Mouse (Mus musculus): Measurements from ENCODE around the gene Stx16. TPM values are rescaled to one million over a fixed set of nuclear protein-coding genes. Genes with fewer than 3 reads are reported as not detected.

Gene Stx16
- polyA plus RNA-seq, 1 experiment from 2014 or later: 11.2 TPM

GRCm38 (mm10) chr2:174081833-174082232 lies 5.7 kb downstream of the Stx16 start:
- Histone ChIP-seq H3K9me3 (no peaks in the 10 kb centered on the region), H3K4me1 (peaks cover 31% of the 10 kb centered on the region), H3K27ac (replicated peaks) (no peak overlapping the region), H3K27me3 (replicated peaks; ENCODE audit: low read depth, poor library complexity, severe bottlenecking) (no peaks in the 10 kb centered on the region), H3K36me3 (replicated peaks) (peaks cover 12% of the 10 kb centered on the region), H3K4me3 (no peak overlapping the region)
- DNase-seq (ENCODE audit: low spot score): no peak
- WGBS: 87% methylated on average over 5 of the region's 5 CpGs

DNA sequence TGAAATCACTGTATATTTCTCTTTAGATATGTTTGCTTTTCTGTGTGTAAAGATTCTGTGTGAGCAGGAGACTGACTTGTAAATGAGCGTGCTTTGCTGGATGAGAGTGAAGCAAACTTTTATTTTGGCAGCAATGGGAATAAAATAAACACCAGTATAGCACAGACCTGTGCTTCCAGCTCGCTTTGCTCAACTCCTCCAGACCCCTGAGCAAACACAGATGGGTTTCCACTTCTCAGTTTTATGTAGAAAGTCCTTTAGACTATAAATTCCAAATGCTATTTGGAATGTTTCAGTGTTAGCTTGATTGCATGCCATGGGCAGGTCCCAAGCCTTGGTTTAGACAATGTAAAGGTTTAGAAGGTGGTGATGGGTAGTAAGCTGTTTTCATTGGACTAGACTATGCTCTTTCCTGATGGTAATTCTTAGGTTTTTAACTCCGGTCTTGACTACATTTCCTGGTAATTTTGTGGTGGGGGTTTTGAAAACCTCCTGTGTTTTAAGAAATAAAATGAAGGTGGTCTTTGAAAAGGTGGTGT lies 6.3 kb downstream of the Stx16 start:
- no peak for DNase-seq (ENCODE audit: low spot score)
- WGBS: 78% methylated on average over 3 of the region's 3 CpGs
- Histone ChIP-seq H3K27ac (replicated peaks) (no peak overlapping the region), H3K36me3 (replicated peaks) (peaks cover 12% of the 10 kb centered on the region), H3K9me3 (no peaks in the 10 kb centered on the region), H3K4me3 (no peak overlapping the region), H3K4me1 (peaks cover 25% of the 10 kb centered on the region), H3K27me3 (replicated peaks; ENCODE audit: low read depth, poor library complexity, severe bottlenecking) (no peaks in the 10 kb centered on the region)

GRCm38 (mm10) chr2:174095086-174095485 lies 19.0 kb downstream of the Stx16 start:
- DNase-seq (ENCODE audit: low spot score): no peak
- no peaks in the 10 kb centered on the region for H3K4me1 ChIP-seq
- no peaks in the 10 kb centered on the region for H3K9me3 ChIP-seq
- 96% methylated on average over 3 of the region's 3 CpGs for WGBS
- H3K36me3 ChIP-seq (replicated peaks): peaks cover 80% of the 10 kb centered on the region
- H3K27me3 ChIP-seq (replicated peaks; ENCODE audit: low read depth, poor library complexity, severe bottlenecking): no peaks in the 10 kb centered on the region
- no peak overlapping the region for H3K4me3 ChIP-seq
- no peak overlapping the region for H3K27ac ChIP-seq (replicated peaks)

DNA sequence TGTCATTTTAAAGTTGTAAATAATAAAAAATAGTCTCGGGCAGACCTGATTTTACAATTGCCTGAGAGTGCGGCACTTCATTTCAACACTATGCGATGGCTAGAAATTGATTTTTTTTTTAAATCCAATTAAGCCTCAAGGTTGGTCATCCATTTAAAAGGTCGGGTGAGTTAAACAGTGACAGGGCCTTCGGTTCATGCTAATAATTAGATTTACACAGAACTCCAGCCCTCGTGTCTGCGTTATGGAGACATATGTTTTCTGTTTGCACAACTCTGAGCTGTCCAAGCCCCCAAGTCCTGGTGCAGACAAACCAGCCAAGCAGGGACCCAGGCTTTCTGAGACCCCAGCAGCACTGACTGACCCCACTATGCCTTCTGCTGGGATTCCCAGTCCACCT lies 26.3 kb downstream of the Stx16 start:
- Histone ChIP-seq H3K9me3 (no peaks in the 10 kb centered on the region), H3K27ac (replicated peaks) (peak overlapping the region; percentile 51; the same call in 1 of the 2 replicates), H3K27me3 (replicated peaks; ENCODE audit: low read depth, poor library complexity, severe bottlenecking) (no peaks in the 10 kb centered on the region), H3K4me1 (peaks cover 26% of the 10 kb centered on the region), H3K36me3 (replicated peaks) (peaks cover 19% of the 10 kb centered on the region), H3K4me3 (no peak overlapping the region)
- WGBS: 53% methylated on average over 7 of the region's 7 CpGs
- DNase-seq (ENCODE audit: low spot score): no peak

GRCm38 (mm10) chr2:174103527-174103926 lies 27.4 kb downstream of the Stx16 start:
- no peak for DNase-seq (ENCODE audit: low spot score)
- Histone ChIP-seq H3K4me1 (peaks cover 26% of the 10 kb centered on the region), H3K27me3 (replicated peaks; ENCODE audit: low read depth, poor library complexity, severe bottlenecking) (no peaks in the 10 kb centered on the region), H3K4me3 (no peak overlapping the region), H3K36me3 (replicated peaks) (peaks cover 13% of the 10 kb centered on the region), H3K9me3 (no peaks in the 10 kb centered on the region), H3K27ac (replicated peaks) (no peak overlapping the region)
- WGBS: 90% methylated on average over 4 of the region's 4 CpGs

DNA sequence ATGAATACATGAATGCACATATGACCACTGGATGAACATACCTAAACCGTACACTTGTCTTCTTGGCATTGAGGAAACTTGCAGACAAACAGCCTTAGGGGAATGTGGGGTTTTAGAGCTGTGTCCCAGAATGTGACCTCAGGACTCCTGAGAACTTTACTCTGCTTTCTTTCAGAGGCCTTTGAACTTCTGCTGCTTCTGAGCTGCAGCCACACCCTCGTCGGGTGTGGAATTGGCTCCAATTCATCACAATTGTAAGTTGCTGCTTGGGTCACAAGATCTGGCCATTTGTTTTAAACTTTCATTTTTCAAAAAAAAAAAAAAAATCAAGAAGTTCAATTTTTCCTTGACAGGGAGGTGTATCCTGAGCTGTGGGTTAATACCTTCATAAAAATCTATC lies 31.3 kb downstream of the Stx16 start:
- DNase-seq (ENCODE audit: low spot score): no peak
- no peaks in the 10 kb centered on the region for H3K27me3 ChIP-seq (replicated peaks; ENCODE audit: low read depth, poor library complexity, severe bottlenecking)
- WGBS: 87% methylated on average over 3 of the region's 3 CpGs
- no peak overlapping the region for H3K27ac ChIP-seq (replicated peaks)
- H3K9me3 ChIP-seq: no peaks in the 10 kb centered on the region
- H3K4me3 ChIP-seq: no peak overlapping the region
- H3K36me3 ChIP-seq (replicated peaks): peaks cover 7% of the 10 kb centered on the region
- peaks cover 31% of the 10 kb centered on the region for H3K4me1 ChIP-seq

DNA sequence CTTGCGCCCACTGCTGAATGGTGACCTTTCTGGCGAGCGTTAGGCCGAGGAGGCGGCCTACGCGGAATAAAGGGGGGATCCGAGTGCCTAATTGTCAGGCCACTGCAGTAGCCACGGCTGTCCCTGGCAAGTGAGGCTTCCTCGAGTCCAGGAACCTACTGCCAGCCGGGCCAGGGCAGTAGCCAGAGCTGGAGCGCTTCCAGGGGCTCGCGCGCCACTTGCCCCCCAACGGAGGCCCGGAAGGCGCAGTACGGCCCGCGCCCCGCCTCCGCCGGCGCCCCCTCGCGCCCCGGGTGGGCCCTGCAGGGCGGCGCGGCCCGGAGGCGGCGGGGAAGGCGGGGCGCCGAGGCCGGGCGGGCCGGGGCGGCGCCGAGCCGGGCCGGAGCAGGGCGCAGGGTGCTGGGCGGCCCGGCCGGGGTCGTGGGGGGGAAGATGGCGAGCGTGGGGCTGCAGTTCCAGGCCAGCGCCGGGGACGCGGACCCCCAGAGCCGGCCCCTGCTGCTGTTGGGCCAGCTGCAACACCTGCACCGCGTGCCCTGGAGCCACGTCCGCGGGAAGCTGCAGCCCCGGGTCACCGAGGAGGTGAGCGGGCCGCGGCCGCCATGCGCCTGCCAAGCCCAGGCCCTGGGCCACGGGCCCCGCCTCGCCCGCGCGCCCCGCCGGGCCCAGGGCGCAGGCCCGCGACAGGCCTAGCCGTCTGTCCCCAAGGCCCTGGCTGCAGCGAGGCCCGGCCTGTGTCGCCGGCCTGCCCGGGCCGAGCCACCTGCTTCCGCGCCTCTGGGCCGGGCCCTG lies 34.1 kb downstream of the Stx16 start, which contains the start of gene Npepl1:
Npepl1 (plus strand) TSS at position 359 of the 792 bp plus-strand sequence.
- Histone ChIP-seq H3K4me1 (peaks cover 34% of the 10 kb centered on the region), H3K27ac (replicated peaks) (peak within 1 kb of the TSS; percentile 95), H3K27me3 (replicated peaks; ENCODE audit: low read depth, poor library complexity, severe bottlenecking) (no peaks in the 10 kb centered on the region), H3K4me3 (peak within 1 kb of the TSS; percentile 72), H3K9me3 (no peaks in the 10 kb centered on the region), H3K36me3 (replicated peaks) (peaks cover 19% of the 10 kb centered on the region)
- 2% methylated on average over 90 of the region's 90 CpGs for WGBS
- peak; percentile 74 for DNase-seq (ENCODE audit: low spot score)

DNA sequence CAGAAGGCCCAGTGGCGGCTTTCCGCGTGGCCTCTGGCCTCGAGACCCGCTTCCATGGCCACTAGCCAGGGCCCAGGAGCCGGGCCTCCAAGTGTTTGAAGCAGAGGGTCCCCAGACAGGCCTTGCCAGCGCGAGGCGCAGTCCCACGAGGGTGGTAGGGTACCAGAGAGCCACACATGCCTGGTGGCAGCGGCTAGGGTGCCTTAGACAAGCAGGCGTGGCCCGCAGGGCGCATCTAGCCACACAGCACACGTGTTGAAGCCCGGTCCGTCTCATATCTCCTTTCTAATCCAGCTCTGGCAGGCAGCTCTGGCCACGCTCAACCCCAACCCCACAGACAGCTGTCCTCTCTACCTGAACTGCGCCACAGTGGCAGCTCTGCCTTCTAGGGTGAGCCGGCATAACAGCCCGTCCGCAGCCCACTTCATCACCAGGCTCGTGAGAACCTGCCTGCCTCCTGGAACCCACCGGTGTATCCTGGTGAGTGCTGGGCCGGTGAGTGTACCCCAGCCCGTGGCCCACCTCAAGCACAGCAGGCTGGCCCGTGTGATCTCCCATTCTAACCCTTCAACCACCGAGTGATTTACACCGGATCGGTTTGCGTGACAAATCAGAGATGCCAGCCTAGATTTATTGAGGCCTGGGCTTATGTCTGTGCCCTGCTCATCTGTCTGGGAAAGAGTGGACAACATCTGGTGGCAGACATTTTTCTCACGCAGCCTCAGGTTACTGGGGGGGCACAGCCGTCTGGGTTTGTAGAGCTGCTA lies 34.9 kb downstream of the Stx16 start:
- Histone ChIP-seq H3K27ac (replicated peaks) (peak overlapping the region; percentile 95), H3K4me1 (peaks cover 34% of the 10 kb centered on the region), H3K9me3 (no peaks in the 10 kb centered on the region), H3K36me3 (replicated peaks) (peaks cover 26% of the 10 kb centered on the region), H3K4me3 (peak overlapping the region; percentile 72), H3K27me3 (replicated peaks; ENCODE audit: low read depth, poor library complexity, severe bottlenecking) (no peaks in the 10 kb centered on the region)
- WGBS: 53% methylated on average over 33 of the region's 33 CpGs
- DNase-seq (ENCODE audit: low spot score): no peak

- Histone ChIP-seq H3K9me3 (no peaks in the 10 kb centered on the region), H3K4me3 (no peak overlapping the region), H3K36me3 (replicated peaks) (peaks cover 41% of the 10 kb centered on the region), H3K27ac (replicated peaks) (no peak overlapping the region), H3K27me3 (replicated peaks; ENCODE audit: low read depth, poor library complexity, severe bottlenecking) (no peaks in the 10 kb centered on the region), H3K4me1 (peaks cover 44% of the 10 kb centered on the region)
- WGBS: 83% methylated on average over 18 of the region's 18 CpGs
- no peak for DNase-seq (ENCODE audit: low spot score)
These were observed 36.8 kb downstream of the Stx16 start for GRCm38 (mm10) chr2:174112931-174113330.

DNA sequence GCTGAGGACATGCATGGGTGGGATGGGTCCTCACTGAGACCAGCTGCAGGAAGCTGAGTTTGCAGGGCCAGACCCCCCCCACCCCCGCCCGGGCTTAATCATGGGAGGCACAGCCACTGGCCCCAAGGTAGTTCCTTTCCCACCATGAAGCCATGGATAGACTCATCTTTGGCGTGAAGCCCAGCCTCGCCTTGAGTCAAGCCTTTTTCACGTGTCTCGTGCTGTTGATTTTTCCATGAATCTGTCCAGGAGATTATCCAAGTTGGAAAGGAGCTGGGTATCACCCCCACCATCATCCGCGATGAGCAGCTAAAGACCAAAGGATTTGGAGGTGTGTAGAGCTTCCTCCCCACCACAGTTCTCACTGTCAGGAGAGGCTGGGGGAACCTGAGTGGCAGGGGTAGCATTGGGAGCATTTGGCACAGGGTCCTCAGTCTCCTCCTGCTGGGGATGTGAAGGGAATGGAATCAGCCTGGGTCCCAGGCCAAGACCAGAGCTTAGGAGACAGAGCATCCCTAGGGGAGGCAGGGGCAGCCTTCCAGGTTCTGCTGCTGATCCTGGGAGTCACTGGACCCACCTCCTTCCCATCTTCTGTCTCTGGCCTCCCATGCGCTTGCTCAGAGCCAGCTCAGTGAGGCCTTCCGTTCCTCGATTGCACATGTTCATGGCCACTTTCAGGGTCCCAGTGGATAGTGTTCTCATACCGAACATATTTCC lies 38.2 kb downstream of the Stx16 start:
- H3K27ac ChIP-seq (replicated peaks): no peak overlapping the region
- peaks cover 47% of the 10 kb centered on the region for H3K4me1 ChIP-seq
- no peak for DNase-seq (ENCODE audit: low spot score)
- no peaks in the 10 kb centered on the region for H3K27me3 ChIP-seq (replicated peaks; ENCODE audit: low read depth, poor library complexity, severe bottlenecking)
- 95% methylated on average over 12 of the region's 12 CpGs for WGBS
- no peak overlapping the region for H3K4me3 ChIP-seq
- no peaks in the 10 kb centered on the region for H3K9me3 ChIP-seq
- H3K36me3 ChIP-seq (replicated peaks): peaks cover 50% of the 10 kb centered on the region

DNA sequence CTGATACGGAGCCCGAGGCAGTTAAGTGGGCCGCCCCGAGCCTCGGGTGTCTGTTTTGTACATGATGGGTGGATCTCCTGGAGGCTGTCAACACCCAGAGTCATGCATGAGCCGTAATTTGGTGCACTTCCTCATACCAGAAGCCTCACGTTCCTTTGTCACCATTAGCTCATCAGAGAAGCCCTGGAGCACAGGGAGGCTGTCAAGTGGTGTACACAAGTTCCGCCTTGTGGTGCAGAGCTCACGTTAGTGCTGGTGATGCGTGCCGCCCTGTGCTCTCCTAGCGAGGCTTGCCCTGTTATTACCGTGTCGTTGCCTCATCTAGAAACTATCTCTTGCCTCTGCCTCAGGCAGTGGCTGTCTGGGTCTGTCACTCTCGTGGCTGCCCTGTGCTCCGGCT lies 40.8 kb downstream of the Stx16 start:
- peak; percentile 41 for DNase-seq (ENCODE audit: low spot score)
- Histone ChIP-seq H3K9me3 (no peaks in the 10 kb centered on the region), H3K27me3 (replicated peaks; ENCODE audit: low read depth, poor library complexity, severe bottlenecking) (no peaks in the 10 kb centered on the region), H3K4me1 (peaks cover 32% of the 10 kb centered on the region), H3K36me3 (replicated peaks) (peaks cover 76% of the 10 kb centered on the region), H3K4me3 (no peak overlapping the region), H3K27ac (replicated peaks) (no peak overlapping the region)
- 49% methylated on average over 16 of the region's 16 CpGs for WGBS

DNA sequence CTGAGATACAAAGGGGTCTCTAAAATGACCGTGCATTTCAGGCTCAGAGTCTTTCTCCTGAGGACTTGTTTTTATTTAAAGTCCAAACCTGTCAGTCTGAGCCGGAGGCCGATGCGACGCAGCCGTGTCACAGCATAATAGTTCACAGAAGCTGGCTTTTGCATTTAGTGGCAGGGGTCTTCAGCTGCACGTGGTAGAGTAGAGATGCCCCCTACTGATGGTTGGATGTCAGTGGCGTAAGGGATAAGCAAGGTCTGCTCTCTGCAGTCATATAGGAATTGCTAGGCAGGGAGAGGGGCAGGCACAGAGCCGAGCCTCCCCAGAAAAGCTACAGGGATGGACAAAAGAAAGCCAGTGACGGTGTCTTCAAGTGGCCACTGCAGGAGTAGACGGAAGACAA lies 42.0 kb downstream of the Stx16 start:
- peak; percentile 45 for DNase-seq (ENCODE audit: low spot score)
- Histone ChIP-seq H3K4me3 (no peak overlapping the region), H3K36me3 (replicated peaks) (peaks cover 88% of the 10 kb centered on the region), H3K27me3 (replicated peaks; ENCODE audit: low read depth, poor library complexity, severe bottlenecking) (no peaks in the 10 kb centered on the region), H3K27ac (replicated peaks) (no peak overlapping the region), H3K9me3 (no peaks in the 10 kb centered on the region), H3K4me1 (peaks cover 22% of the 10 kb centered on the region)
- 51% methylated on average over 11 of the region's 11 CpGs for WGBS

Measured in embryonic facial prominence, embryonic 10.5 days (tissue).